Mouse (Mus musculus) limb, embryonic 14.5 days (tissue): ENCODE measurements around the gene Fgfr2. TPM values are rescaled to one million over a fixed set of nuclear protein-coding genes. Genes with fewer than 3 reads are reported as not detected.

Experiments
- ATAC-seq: fragments of 200-750 bp; cut with Nextera tagmentation; 2 replicates; pipeline ENCODE4 v1.8.0; 2017; ENCODE audit warnings: low read depth, moderate number of reproducible peaks, moderate TSS enrichment; ENCODE audit not compliant: low FRiP score
- DNase-seq: peaks from one replicate; pipeline ENCODE4 v3.0.0-alpha.2; 2015; ENCODE audit warnings: low spot score
- H3K27ac ChIP-seq: fragments of 300-500 bp; sonication (generic); replicated peaks from 2 replicates; pipeline ENCODE4 v1.5.1; 2014; ENCODE audit warnings: low read depth, mild to moderate bottlenecking, low read length, moderate library complexity, mixed read lengths
- H3K27me3 ChIP-seq: fragments of 300-500 bp; sonication (generic); 2 replicates; pipeline ENCODE4 v1.6.1; 2014; ENCODE audit warnings: low read length, mixed read lengths; ENCODE audit not compliant: control insufficient read depth, insufficient read depth
- H3K36me3 ChIP-seq: fragments of 300-500 bp; sonication (generic); 2 replicates; pipeline ENCODE4 v1.6.1; 2014; ENCODE audit warnings: mild to moderate bottlenecking, low read length, moderate library complexity, mixed read lengths; ENCODE audit not compliant: control insufficient read depth, insufficient read depth
- H3K4me1 ChIP-seq: fragments of 300-500 bp; sonication (generic); 2 replicates; pipeline ENCODE4 v1.6.1; 2014; ENCODE audit warnings: antibody characterized with exemption, low read length, mixed read lengths; ENCODE audit not compliant: control insufficient read depth, insufficient read depth
- H3K4me2 ChIP-seq: fragments of 300-500 bp; sonication (generic); replicated peaks from 2 replicates; pipeline ENCODE4 v1.6.1; 2014; ENCODE audit warnings: low read depth, mild to moderate bottlenecking, low read length, moderate library complexity; ENCODE audit not compliant: severe bottlenecking
- H3K4me3 ChIP-seq: fragments of 300-500 bp; sonication (generic); replicated peaks from 2 replicates; pipeline ENCODE4 v1.5.1; 2014; ENCODE audit warnings: low read length
- H3K9ac ChIP-seq: fragments of 300-500 bp; sonication (generic); 2 replicates; pipeline ENCODE4 v1.6.1; 2014; ENCODE audit warnings: mild to moderate bottlenecking, low read depth, low read length, moderate library complexity; ENCODE audit not compliant: severe bottlenecking
- H3K9me3 ChIP-seq: fragments of 300-500 bp; sonication (generic); 2 replicates; pipeline ENCODE4 v1.6.1; 2016; ENCODE audit warnings: low read length; ENCODE audit not compliant: control insufficient read depth
- POLR2A ChIP-seq: fragments of 200-500 bp; IDR thresholded peaks from 2 replicates; pipeline ENCODE4 v1.8.0; 2012; ENCODE audit warnings: inconsistent platforms, mild to moderate bottlenecking, moderate library complexity, borderline replicate concordance; ENCODE audit not compliant: insufficient read depth, insufficient read length; ENCODE audit errors: extremely low read depth
- WGBS: fragments of 180-500 bp; shearing (Covaris S2); extraction: QIAGEN DNeasy Blood & Tissue Kit; methylation state at CpG from one replicate; pipeline ENCODE4 v1.1.7; 2014; 5-methylcytosine and 5-hydroxymethylcytosine counted together
- polyA plus RNA-seq, 2 experiments: library from polyadenylated mRNA; depleted of rRNA in 1 of 2; stranded (reverse) in 1 of 2; unstranded in 1 of 2; fragments of >200 nt; fragmentation: Nextera tagmentation in 1 of 2; extraction: Ambion mirVana in 1 of 2; gene quantifications; 2 replicates each; pipeline versions ENCODE4 v1.2.1 to v1.2.3; 2012 to 2014

Fgfr2 gene
- polyA plus RNA-seq, 2 experiments: 131 to 133 TPM

- H3K4me3 ChIP-seq: peak within 1 kb of the TSS; percentile 4; the same call in 1 of the 2 replicates
- peak within 1 kb of the TSS; percentile 42 for H3K4me2 ChIP-seq
- WGBS: 23% methylated on average over 15 of the region's 15 CpGs
- H3K9ac ChIP-seq: peak within 1 kb of the TSS; percentile 3
- peaks cover 13% of the 10 kb centered on the region for H3K4me1 ChIP-seq
- DNase-seq (no peak), ATAC-seq (no peak)
- no peaks in the 10 kb centered on the region for H3K36me3 ChIP-seq
- H3K27me3 ChIP-seq: no peaks in the 10 kb centered on the region
- H3K27ac ChIP-seq: peak within 1 kb of the TSS; percentile 56
- TF ChIP-seq POLR2A: no peak
- H3K9me3 ChIP-seq: no peaks in the 10 kb centered on the region
These were observed 2545.7 kb downstream of the Fgfr2 start, which contains the start of gene Tacc2 for GRCm38 (mm10) chr7:130577388-130578003. Gene Tacc2, plus strand, starts transcription at chr7:130577438.

DNA sequence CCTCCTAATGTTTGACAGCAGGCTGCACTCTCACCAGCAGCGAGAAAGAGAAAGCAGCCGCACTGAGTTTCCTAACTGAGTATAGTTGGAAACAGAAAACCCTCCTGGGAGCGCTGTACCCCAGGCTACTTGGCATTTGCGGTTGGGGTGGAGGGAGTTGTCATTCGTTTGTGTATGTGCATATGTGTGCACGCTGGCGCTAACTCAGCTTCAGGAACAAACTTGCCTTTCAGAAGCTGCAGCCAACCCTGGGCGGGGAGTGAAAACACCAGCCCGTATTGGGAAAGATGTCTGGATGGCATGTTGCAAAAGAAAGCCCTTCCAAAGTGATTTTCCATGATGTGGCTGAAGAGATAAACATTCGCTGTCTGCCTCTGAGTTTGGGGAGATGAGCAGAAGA is 2546.2 kb downstream of the Fgfr2 start:
- ATAC-seq (no peak; the same call in 1 of the 2 replicates), DNase-seq (peak; percentile 66)
- Histone ChIP-seq H3K27ac (peak overlapping the region; percentile 56), H3K9ac (peak overlapping the region; percentile 3), H3K4me2 (peak overlapping the region; percentile 42), H3K4me1 (peaks cover 13% of the 10 kb centered on the region), H3K36me3 (no peaks in the 10 kb centered on the region), H3K9me3 (no peaks in the 10 kb centered on the region), H3K4me3 (peak overlapping the region; percentile 4; the same call in 1 of the 2 replicates), H3K27me3 (no peaks in the 10 kb centered on the region)
- TF ChIP-seq POLR2A: no peak
- WGBS: 20% methylated on average over 10 of the region's 10 CpGs

- no peak for ATAC-seq
- no peaks in the 10 kb centered on the region for H3K27me3 ChIP-seq
- H3K36me3 ChIP-seq: no peaks in the 10 kb centered on the region
- H3K27ac ChIP-seq: no peak overlapping the region
- no peak overlapping the region for H3K9ac ChIP-seq
- H3K4me2 ChIP-seq: no peak overlapping the region
- no peaks in the 10 kb centered on the region for H3K9me3 ChIP-seq
- peak; percentile 15 for DNase-seq
- H3K4me3 ChIP-seq: no peak overlapping the region
- WGBS: 51% methylated on average over 13 of the region's 13 CpGs
- peaks cover 13% of the 10 kb centered on the region for H3K4me1 ChIP-seq
- TF ChIP-seq POLR2A: no peak
These were observed 2548.7 kb downstream of the Fgfr2 start for GRCm38 (mm10) chr7:130574211-130574991.

- peaks cover 13% of the 10 kb centered on the region for H3K4me1 ChIP-seq
- H3K9me3 ChIP-seq: no peaks in the 10 kb centered on the region
- no peak overlapping the region for H3K4me3 ChIP-seq
- no peak overlapping the region for H3K27ac ChIP-seq
- no peaks in the 10 kb centered on the region for H3K27me3 ChIP-seq
- H3K4me2 ChIP-seq: no peak overlapping the region
- H3K36me3 ChIP-seq: no peaks in the 10 kb centered on the region
- TF ChIP-seq POLR2A: no peak
- ATAC-seq (no peak), DNase-seq (no peak)
- 92% methylated on average over 10 of the region's 10 CpGs for WGBS
- H3K9ac ChIP-seq: no peak overlapping the region
These were observed 2549.4 kb downstream of the Fgfr2 start for GRCm38 (mm10) chr7:130573746-130574145.

DNA sequence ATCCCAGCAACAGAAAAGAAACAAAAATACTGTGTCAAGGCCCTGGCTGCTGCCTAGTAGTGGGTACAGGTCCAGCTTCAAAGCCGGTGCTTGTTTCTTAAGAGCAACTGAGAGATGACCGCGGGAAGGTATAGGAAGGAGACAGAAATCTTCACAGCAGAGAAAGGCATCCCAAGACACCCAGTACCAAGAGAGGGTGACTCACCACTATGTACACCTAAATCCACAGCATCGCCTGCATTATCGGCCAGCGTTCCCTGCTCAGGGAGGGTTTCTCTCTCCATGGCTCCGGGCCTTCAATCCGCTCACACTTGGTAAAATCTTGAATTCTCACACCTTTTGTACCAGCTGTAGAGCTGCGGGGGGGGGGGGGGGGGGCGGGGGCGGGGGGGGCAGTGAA is 2550.3 kb downstream of the Fgfr2 start, which contains the start of gene Nsmce4a:
TSS of gene Nsmce4a (minus strand) at position 298 of the 400 bp plus-strand sequence.
- DNase-seq: no peak
- Histone ChIP-seq H3K27me3 (no peaks in the 10 kb centered on the region), H3K9ac (no peak within 1 kb of the TSS), H3K4me1 (peaks cover 6% of the 10 kb centered on the region), H3K36me3 (no peaks in the 10 kb centered on the region), H3K9me3 (no peaks in the 10 kb centered on the region), H3K4me3 (no peak within 1 kb of the TSS), H3K27ac (0 out of 2 replicates have a peak within 1 kb of the TSS, but pooled peaks have one; percentile 21), H3K4me2 (no peak within 1 kb of the TSS)
- no peak for TF ChIP-seq POLR2A
- ATAC-seq: no peak
- 79% methylated on average over 8 of the region's 11 CpGs for WGBS
